Mouse (Mus musculus): ENCODE measurements at regions not wholly inside any gene's neighbourhood (a gene's known extent, or its start where the extent isn't known, plus 50 kb on each side); places are given as distances from the start of the nearest gene placed in this dataset.
A peak's percentile ranks its signal among the peaks of the same experiment; 100 is the strongest.
"Not testable (repeated sequence)": the region's sequence is repeated elsewhere in the genome, so short reads cannot be mapped to it uniquely, and the experiment has no call there.

- no peak for DNase-seq
Measured at GRCm38 (mm10) chr9:72166084-72166483, 54.4 kb upstream of the Tcf12 start.

- no peak for DNase-seq
Measured at GRCm38 (mm10) chr9:72166611-72167010, 54.9 kb upstream of the Tcf12 start.

DNA sequence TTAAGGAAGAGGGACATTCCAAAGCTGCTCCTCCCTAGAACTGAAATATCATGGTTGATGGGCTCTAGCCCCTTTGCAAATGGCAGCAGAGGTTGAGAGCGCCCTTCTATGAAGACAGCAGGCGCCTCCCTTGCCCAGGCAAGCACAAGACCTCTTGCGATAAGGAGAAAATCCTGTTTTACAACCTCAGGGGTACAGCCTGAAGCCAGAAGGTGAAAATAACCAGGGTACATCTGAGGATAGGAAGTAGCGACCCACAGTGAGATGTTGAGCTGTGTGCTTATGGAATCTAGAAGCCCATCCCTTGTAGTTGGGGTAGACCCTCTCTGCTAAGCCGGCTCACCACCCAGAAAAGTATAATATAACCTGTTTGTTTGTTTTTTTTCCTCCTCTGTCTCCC lies 57.6 kb upstream of the Tcf12 start:
- no peak for DNase-seq

DNA sequence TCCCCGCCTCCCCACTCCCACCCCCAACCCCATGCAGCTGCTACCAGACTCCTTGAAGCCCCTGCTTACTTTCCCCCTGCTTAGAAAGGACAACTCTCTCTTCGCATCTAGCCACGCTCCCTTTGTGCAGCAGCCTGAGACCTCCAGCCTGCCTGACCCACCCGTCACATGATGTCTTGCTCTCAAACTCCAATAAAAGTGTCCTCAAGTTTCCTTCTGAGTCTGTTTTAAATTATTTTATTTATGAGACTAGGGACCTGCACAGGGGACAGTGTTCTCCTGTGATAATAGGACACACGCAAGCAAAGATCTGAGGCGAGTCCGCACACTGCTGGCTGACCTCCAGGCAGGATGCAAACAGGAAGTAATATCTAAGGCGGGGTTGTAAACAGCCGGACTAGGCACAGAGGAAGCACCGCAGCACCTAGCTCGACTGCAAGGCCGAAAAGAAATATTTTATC lies 58.1 kb upstream of the Tcf12 start:
- peak; percentile 69 for DNase-seq

- DNase-seq = no peak
Measured at GRCm38 (mm10) chr9:72170235-72170634, 58.6 kb upstream of the Tcf12 start.

GRCm38 (mm10) chr9:72172331-72172730 lies 60.7 kb upstream of the Tcf12 start:
- no peak for DNase-seq

- no peak for DNase-seq
Measured at GRCm38 (mm10) chr9:72180972-72181371, 69.3 kb upstream of the Tcf12 start.

GRCm38 (mm10) chr9:72183336-72183735 lies 71.7 kb upstream of the Tcf12 start:
- DNase-seq = peak; percentile 25

DNA sequence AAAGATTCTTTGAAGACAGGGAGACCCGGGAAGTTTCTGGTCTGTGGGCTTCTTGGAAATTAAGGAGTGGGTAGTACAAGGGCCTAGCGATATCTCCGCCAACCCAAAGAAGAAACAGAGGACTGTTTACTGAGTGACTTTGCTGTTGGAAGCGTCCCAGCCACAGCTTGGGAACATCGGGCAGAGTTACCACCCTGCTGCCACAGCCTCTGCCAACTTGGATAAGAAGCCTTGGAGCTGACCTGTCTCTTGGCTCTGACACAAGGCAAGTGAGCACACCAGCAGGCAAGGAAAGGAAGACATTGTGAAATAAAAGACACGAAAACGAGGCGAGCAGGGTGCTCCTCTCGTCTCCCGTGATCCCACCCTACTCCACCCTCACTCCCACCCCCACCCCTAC lies 72.3 kb upstream of the Tcf12 start:
- DNase-seq = peak; percentile 75

- peak; percentile 34 for DNase-seq
Measured at GRCm38 (mm10) chr9:72189867-72190266, 78.2 kb upstream of the Tcf12 start.

- DNase-seq = no peak
Measured at GRCm38 (mm10) chr9:72190631-72191030, 79.0 kb upstream of the Tcf12 start.

DNA sequence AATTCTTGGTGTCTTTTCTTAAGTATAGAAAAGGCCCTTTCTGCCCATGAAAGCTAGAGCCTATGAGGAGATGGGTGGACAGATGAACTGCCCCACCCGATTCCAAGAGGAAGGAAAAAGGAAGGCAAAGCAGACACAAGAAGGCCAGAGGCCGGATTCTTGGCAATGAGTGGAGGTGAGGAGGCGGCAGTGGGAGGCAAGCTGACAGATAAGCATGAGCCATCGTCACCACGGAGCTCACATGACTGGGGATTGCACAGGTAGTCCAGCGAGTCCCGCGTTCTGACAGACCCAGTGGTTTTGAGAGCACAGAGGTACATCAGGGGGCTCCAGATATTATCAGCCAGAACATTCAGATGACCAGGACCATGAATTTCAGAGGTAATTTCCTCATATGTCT lies 79.4 kb upstream of the Tcf12 start:
- DNase-seq = no peak

GRCm38 (mm10) chr9:72192051-72192952 lies 80.6 kb upstream of the Tcf12 start:
- peak; percentile 72 for DNase-seq

- DNase-seq = not testable (repeated sequence)
Measured at GRCm38 (mm10) chr9:72192953-72193337, 81.3 kb upstream of the Tcf12 start.

DNA sequence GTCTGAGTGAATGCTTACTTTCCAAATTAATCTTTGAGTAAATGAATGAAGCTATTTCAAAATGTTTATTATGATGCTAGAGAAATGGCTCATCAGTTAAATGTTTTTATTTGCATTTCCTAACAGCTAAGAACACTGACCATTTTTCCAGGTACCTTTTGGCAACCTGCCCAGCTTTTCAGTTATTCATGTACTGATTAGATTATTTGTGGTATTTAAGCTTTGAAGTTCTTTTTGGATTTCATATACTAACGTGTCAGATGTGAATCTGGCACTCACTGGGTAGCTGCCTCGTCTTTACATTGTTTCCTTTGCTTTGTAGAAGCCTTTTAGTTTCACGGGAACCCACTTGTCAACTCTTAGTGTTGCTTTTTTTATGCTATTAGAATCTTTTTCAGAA lies 79.3 kb upstream of the Zfp280d start:
- DNase-seq = no peak

GRCm38 (mm10) chr9:72196626-72197330 lies 77.9 kb upstream of the Zfp280d start:
- peak; percentile 40 for DNase-seq

GRCm38 (mm10) chr9:72197331-72197732 lies 77.3 kb upstream of the Zfp280d start:
- no peak for DNase-seq

DNA sequence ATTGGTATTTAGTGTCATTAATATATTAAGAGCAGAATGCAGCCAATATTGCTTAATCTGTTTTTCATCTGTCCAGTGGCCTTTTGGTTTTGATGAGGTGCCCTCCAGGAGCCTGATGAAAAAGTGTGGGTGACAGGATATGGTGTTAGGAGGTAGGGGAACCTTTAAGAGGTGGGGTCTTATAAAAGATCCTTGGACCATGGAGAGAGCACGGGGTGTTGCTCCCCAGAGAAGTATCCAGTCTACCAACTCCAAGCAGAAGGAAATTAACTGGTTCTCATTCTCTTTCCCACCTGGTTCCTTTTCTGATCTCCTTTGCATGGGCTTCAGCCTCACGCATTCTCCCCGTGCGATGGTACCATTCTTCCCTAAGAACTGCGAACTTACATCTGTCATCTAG lies 75.7 kb upstream of the Zfp280d start:
- no peak for DNase-seq

- DNase-seq = no peak
Measured at GRCm38 (mm10) chr9:72204357-72204905, 70.2 kb upstream of the Zfp280d start.

- DNase-seq = no peak
Measured at GRCm38 (mm10) chr9:72205815-72206214, 68.8 kb upstream of the Zfp280d start.

GRCm38 (mm10) chr9:72206911-72207310 lies 67.7 kb upstream of the Zfp280d start:
- DNase-seq = peak; percentile 60

DNA sequence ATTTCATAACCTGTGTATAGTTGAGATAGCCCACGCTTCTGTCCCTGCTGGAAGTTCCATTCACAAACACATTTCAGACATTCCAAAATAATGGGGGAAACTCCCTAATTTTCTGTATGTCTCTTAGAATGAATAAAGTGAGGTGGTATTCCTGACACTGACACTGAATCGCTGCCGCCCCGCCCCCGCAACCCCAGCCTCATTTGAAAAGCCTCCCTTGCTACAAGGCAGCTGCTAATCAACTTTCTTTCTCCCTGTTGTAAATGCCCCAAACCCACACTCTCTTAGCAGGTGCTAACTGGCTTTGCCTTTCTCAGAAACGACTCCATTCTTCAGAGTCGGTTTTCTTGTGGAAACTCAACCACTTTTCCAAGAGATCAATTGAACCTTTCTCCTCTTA lies 66.4 kb upstream of the Zfp280d start:
- DNase-seq = no peak
